Mouse (Mus musculus): ENCODE results near the gene Sult4a1. TPM values are rescaled to one million over a fixed set of nuclear protein-coding genes. Genes with fewer than 3 reads are reported as not detected.
A peak's percentile ranks its signal among the peaks of the same experiment; 100 is the strongest.
"Not testable (repeated sequence)": the region's sequence is repeated elsewhere in the genome, so short reads cannot be mapped to it uniquely, and the experiment has no call there.

Gene Sult4a1
- total RNA-seq, 2 experiments from 2014 or later = 6.0 to 10.0 TPM

DNA sequence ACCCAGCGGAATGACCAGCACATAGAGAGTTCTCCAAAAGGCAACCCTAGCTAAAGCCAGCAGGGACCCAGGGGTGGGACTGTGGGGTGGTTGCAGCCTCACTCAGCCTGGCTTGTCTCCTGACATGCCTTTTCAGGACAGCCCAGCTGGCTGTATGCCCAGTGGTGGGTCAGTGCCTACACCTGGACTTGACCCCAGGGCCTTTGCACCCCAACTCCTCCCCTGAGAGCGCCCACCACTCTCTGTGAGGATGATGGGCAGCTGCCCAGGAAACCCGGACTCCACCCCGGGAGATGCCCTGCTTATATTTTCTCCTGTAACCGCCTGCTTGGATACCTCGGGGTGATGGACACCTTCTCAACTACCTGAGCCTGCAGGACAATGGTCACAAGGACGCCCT is 928 bp downstream of the Sult4a1 start:
- no peak for DNase-seq (ENCODE audit: low spot score in 2 of 2)

DNA sequence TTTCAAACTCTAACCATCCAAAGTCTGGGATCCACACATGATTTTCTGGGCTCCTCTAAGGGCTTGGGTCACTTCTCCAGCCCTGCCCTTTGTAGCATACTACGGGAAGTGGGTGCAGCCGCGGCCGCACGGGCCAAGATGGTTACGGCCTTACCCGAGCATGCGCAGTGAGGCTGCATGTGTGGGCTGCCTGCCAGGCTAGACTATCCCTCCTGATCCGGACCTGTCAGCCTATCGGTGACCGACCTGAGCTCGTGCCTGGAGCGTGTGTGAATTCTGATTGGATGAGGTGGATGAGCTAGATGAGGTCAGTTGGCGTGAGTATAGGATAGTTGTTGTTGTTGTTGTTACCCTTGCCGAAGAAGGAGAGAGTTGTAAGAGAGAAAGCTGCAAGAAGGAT is 8.0 kb downstream of the Sult4a1 start:
- not testable (repeated sequence) for DNase-seq (ENCODE audit: low spot score in 2 of 2)

DNA sequence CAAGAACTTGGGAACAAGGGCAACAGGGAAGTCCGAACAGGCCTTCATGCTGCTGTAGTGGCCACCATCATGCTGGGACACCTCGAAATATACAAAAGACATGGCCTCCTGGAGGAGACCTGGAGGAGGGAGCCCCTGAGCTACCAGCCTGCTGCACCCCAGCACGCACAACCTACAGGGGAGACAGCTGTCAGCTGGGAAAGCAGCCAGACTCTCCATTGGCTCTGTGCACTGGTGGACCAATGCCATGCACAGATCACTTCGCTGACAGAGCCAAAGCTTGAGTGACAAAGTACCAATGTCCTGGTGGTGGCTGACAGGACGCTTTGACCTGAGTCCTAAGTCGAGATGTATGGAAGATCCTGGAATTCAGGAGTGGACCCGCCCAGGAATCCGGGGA is 9.5 kb downstream of the Sult4a1 start:
- DNase-seq (ENCODE audit: low spot score in 2 of 2) = no peak

DNA sequence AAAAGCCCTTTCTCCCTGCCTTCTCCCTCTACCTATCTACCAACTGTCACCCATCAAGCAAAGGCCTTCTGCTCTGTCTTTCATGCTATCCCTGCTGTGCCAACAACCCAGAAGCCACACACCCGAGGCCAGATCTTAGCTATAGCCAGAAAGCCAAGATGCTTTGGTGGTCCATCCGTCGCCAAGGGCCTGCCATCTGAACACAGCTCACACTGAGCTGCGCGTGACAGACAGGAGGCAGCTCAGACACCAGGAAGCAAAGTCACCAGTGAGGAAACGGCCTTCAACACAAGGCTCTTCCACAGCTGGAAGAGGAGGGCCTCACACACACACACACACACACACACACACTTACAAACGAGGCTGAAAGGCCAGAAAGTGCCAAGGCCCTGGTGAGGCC is 10.6 kb downstream of the Sult4a1 start:
- DNase-seq (ENCODE audit: low spot score in 2 of 2) = no peak

DNA sequence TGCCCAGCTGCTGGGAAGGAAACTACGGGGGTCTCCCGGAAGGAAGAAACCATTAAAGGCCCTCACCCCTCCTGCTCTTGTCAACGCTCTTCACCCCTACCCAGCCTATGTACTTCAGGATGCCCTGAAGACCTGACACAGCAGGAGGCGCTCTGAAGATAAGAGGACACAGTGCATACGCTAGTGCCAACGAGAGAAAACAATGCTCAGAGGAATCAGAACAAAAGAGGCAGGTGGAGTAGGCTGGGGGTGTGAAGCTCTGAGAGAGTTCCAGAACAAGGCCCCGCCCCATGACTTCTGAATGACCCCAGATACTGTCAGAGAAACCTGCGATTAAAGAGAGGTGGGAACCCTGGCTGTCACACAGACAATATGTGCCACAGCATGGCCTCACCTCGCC is 18.8 kb downstream of the Sult4a1 start:
- DNase-seq (ENCODE audit: low spot score in 2 of 2) = no peak

DNA sequence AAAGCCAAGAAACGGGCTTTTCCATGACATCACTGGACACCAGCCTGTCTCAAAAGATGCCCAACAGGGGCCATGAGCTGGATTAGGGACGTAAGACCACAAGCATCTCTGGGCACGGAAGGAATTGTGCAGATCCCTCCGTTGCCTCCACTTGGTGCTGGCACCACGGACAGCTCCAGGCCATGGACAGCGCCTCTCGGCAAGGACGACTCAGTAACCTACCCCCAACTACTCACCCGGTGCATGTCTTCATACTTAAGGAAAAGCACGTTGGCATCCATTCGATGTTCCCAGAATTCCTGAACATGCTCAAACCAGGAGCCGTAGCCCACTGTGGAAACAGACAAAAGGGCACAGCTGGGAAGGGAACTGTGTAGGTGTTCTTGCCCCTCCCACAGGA is 19.2 kb downstream of the Sult4a1 start:
- DNase-seq (ENCODE audit: low spot score in 2 of 2) = no peak

DNA sequence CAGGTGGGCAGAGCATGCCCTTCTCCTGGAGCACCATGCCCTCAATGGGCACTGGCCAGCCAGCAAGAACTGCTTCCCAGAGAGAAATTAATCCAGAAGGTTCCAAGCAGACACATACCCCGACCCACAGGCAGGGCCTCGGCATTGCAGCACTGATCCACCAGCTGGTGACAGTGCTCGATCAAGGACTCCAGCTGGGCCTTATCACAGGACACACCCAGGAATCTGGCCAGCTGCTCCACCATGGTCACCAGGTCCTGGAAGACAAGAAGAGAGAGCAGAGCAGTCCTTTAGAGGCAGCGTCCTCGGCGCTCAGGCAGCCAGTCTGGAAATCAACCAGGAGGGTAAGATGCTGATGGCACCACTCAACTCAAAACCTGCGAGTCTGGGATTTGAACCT is 25.5 kb downstream of the Sult4a1 start:
- no peak for DNase-seq (ENCODE audit: low spot score in 2 of 2)

DNA sequence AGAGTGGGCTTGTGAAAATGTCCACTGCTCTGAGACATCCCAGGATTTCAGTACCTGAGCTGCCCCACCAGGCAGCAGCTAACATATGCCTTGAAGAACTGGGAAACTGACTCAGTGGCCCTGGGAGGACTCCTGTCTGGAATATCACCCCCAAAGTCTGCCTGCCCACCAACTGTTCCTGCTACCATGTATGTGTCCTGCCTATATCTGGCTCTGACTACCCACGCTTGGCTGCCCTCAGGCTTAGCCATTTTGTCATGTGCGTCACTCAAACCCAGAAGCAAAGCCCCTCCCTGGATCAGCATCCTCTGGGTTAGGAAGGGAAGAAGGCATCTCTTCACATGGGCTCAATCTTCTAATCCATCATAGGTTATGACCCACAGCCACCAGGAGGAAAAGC is 26.0 kb downstream of the Sult4a1 start:
- DNase-seq (ENCODE audit: low spot score in 2 of 2) = no peak

DNA sequence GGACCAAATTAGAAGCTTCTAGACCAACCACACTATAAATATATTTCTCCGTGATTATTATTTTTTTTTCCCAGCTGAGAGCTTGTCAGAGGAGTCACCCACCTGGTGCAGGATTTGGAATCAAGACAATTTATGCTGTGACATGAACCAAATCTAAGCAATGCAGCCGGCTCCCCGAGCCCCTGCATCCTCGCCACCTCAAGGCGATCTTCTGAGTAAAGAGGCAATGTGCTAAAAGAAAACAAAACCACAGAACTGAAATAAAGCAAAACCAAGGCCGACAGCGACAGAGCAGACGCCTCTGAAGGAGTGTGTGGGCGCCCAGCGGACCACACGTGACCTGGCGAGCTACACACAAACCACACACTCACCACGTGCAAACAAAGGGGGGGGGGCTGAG is 26.9 kb downstream of the Sult4a1 start:
- DNase-seq (ENCODE audit: low spot score in 2 of 2) = no peak

DNA sequence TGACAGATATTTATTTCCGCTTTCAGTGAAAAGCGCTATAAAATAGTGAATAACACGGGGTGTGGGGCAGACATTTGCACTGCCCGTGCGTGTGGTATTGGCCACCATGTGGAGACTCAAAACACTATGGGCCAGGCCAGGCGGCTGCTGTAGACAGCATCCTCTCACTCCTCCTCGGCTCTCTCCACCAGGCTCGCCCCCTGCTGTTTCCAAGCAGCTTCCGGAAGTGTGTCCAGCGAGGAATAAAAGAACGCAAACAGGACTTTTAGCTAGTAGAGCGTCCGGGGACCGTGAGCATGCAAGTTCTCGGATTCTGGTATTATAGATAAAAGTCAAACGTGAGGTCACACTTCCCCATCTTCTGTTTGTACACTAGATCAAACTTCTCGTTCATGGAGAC is 28.4 kb downstream of the Sult4a1 start:
- DNase-seq (ENCODE audit: low spot score in 2 of 2) = no peak

DNA sequence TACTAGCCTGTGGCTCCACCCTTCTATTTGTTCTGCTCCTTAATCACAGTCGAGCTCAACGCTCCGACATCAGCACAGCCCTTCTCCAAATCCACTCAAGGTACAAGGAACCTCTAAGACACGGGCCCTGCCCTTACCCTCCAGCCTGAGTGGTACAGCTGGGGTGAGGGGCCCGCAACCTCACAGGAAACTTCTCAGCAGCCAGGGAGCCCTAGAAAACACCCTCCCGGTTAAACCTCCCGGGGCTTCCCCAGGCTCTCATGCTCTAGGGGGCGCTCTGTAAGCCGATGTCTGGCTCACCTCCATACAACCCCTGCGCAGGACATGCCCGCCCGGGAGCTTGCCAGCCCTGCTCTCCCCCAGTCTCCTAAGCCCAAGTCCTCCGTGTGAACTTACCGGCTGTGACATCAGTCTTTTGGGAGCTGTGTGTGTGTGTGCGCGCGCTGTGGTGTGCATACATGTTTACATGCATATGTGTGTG is 30.8 kb downstream of the Sult4a1 start:
- DNase-seq (ENCODE audit: low spot score in 2 of 2) = no peak

DNA sequence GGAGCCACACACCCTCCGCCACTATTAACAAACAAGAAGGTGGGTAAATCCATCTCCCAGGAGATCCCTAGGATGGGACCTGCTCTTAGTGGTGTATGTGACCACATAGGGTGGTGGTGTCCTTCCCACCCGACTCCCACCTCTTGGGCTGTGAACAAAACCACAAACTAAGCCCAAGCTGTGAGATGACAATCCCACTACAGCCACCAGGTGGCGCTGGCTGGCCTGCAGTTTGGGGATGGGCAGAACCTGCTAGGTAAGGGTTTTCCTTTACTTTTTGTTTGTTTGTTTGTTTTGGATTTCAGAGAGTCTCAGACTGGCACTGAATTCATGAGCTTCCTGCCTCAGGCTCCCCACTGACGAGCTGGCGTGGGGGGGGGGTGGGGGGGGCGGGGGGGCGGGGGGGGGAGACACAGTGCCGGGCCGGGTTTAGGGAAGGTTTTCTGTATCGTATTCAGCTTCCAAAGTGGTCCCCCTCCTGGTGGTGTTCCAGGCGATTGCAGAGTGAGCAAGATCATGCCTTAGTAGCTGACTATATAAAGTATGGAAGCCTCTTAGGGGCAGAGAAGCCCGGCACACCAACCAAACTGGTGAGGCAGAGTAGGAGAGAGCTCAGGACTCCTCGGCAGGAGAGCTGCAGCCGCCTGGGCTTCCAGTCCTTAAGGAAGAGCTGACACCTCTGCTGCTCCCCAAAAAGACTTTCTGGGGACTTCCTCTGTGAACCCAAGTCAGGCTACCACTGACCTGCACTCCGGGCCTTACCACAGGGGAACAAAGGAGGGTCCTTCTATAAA is 31.4 kb downstream of the Sult4a1 start:
- peak; percentile 22 to 33 for DNase-seq (ENCODE audit: low spot score in 2 of 2)

DNA sequence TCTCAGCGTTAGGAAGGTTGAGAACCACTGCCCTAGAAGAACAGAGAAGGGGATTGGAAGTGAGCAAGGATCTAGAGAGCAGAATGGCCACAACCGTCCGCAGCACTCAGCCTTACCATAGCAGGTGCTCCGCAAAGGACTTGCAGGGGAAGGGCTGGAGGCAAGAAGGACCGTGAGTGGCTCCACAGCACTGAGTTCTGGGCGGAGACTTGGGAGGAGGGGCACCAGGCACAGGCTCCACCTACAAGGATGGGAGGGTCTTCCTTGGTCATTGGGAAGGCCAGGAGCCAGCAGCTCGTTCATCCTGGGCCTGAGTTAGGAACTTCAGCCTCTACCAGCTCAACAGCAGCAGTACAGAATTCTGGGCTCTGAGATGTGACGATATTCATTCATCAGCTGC is 32.5 kb downstream of the Sult4a1 start:
- no peak for DNase-seq (ENCODE audit: low spot score in 2 of 2)

DNA sequence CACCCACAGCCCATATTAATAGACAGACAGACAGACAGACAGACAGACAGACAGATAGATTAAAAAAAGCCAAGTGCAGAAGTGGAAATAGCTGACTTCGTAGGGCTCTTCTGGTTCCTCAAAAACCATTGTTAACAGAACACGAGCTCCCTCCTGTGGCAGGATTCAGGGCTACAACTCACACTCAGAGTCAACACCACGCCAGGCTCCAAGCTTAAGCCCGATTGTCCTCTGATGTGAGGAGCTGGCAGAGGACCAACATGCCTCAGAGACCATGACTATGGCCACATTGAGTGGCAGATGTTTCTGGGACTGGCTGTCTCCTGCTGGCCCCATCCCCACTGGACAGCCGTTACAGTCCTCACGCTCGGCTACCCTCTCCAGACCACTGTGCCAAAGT is 33.3 kb downstream of the Sult4a1 start:
- peak in 1 of 2 experiments; percentile 21 for DNase-seq (ENCODE audit: low spot score in 2 of 2)

DNA sequence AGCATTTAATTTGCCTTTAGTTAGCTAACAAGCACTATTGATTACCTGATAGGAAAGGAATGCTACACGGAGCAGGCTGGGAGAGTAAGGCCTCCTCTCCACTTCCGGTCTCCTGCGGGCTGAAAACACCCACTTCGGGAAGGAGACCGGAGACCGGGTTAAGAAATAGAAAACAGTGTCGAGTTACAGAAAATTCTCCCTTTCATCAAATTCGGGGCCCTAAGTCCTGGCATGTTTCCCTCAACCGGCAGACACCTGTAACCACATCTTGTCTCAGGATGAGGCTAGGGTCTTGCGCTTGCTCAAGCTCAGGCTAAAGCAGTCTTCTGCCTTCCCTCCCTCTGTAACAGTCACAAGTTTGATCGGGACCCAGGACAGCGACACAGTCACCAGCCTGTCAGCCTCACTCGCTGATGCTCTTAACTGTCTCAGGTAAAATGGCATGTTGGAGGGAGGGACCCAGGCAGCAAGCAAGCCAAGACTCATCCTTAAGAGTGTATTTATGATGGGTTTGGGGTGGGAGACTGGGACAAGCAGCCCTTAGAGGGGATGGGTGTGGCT is 35.4 kb downstream of the Sult4a1 start:
- DNase-seq (ENCODE audit: low spot score in 2 of 2) = no peak

DNA sequence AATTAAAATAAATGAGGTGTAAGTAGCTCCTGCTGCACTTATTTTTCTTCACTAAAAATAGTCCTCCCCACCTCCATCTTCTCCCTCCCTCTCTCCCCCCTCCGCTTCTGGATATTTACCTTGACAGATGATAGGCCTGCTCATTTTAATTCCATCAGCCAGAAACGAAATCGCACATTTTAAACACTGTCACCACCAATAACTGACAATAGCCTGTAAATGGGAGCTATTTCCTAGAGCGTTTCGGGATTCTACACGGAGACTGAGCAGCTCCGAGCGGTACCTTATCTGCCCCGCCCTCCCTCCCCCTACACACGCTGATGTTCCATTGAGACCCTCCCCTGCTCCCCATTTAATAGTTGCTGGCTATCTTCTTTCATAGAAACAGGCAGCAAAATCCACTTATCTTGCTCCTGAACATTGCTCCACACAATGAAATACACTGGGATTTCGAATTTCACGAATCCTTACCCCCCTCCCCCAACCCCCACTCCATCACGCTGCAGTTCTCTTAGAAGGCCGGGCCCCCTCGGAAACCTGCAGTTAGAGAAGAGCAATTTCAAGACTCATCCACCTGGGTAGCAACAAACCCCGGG is 36.0 kb downstream of the Sult4a1 start:
- DNase-seq (ENCODE audit: low spot score in 2 of 2) = no peak

DNA sequence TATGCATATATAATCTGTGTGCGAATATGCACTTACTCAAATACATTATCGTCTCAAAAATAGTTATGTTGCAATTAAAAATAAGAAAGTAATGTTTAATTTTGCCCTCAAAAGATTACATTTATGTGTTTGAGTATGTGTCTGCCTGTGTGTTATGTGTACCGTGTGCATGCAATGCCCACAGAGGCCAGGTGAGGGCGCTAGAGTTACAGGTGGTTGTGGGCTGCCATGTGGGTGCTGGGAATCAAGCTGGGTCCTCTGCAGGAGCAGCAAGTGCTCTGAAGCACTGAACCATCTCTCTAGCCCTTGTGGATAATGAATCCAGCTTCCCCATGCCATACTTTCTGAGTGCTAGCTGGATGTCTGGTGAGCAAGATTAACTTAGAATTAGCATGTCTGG is 39.9 kb downstream of the Sult4a1 start:
- DNase-seq (ENCODE audit: low spot score in 2 of 2) = no peak

DNA sequence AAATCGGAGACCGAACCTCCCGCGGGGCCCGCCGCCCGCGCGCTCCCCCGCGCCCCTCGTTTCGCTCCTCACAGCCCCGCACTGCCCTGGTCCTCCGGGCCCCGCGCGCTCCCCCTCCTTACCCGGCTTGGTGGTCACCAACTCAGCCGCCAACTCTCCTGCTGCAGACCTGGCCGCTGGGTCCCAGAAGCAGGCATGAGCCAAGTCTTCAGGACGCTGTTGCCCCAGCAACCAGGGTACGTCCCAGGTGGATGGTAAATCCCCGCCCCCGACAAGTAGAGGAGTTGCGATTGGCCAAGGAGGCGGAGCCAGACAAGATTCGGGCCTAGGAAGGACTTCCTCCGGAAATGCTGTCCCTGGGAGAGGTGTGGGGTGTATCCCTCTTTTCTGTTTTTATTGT is 40.4 kb downstream of the Sult4a1 start, which contains the start of gene Efcab6:
Gene Efcab6 (minus strand): TSS at position 240 of the 400 bp plus-strand sequence.
- no peak for DNase-seq (ENCODE audit: low spot score in 2 of 2)

DNA sequence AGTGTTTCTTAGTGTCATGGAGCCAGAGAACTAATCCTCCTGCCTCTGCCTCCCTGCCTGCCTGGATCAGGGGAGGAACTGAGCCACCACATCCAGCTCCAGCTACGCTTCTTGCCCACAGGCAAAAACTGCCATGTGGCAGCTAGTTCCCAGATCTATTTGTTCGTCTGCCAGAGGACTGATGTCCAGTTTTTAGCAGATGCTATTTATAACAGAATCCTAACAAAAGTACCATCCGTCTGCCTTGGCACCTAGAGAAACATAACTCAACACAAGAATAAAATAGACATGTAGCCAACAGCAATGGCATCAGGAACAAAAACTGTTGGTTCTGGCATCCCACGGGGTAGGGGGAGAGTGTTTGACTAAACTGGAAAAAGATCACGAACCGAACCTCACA is 46.7 kb downstream of the Sult4a1 start:
- DNase-seq (ENCODE audit: low spot score in 2 of 2) = no peak

DNA sequence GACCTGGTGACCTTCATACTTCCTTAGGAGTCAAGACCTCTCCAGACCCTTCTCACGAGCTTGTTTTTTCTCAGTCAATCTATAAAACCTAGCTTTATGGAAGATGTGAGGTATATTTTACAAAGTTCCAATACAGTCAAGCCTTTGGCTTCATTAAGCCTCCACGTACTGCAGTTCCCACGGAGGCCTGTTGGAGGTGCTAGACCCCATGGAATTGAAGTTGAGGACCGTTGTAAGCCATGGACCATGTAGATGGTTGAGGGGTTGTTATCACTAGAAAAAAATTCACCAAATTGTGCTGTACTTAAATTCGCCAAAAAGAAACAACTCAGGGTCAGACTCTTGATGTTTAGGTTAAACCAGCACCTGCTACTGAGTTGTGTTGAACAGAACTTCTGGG is 49.5 kb downstream of the Sult4a1 start:
- no peak for DNase-seq (ENCODE audit: low spot score in 2 of 2)

DNA sequence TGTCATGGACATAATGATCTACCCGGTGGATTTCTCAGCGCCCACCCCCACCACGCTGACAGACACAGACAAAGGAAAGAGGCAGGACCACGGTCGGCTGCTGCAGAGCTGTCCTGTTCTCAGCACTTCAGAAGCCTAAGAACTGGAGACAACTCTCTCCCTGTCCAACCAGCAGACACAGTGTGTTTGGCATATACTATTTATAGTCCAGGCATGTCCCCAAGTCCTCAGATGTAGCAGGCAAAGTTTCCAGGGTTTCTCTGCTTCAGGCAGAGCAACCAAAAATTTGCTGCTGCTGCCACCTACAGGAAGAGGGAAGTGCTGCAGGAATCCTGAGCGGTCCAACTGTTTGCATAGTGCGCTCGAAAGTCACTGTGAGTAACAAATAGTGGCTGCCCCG is 51.7 kb downstream of the Sult4a1 start:
- peak in 1 of 2 experiments; percentile 48 for DNase-seq (ENCODE audit: low spot score in 2 of 2)

DNA sequence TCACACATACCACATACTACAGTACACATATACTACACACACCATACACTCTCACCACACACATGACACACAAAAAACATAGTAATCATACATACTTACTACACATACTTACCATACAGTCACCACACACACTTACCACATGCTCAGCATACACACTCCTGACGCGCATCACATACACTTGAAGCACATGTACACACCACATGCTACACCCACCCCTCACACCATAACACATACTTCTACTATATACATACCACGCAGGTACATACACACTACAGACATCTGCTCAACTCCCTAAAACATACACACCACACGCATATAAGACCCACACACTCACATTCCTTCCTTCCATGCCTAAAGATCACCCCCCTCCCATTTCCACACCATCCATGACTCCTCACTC is 52.3 kb downstream of the Sult4a1 start:
- no peak for DNase-seq (ENCODE audit: low spot score in 2 of 2)

DNA sequence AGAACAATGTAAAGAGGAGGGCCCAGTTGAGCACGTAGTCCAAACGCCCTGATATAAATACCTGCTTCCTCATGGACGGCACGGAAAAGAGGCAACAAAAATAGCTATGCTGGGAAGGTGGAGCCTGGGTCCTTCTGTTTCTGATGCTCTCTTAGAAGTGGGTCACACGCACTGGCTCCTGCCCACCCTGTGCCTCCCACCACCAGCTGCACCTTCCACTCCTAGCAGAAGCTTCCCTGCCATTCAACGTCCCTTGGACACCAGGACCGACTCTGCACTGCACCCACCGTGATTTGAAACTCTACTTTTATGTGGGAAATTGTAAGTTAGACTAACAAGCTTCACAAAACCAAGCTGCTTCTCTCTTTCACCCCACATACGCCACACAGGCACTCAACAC is 53.2 kb downstream of the Sult4a1 start:
- no peak for DNase-seq (ENCODE audit: low spot score in 2 of 2)
